Mouse (Mus musculus) heart, postnatal 0 days (tissue): ENCODE measurements at regions not wholly inside any gene's neighbourhood (a gene's known extent, or its start where the extent isn't known, plus 50 kb on each side); places are given as distances from the start of the nearest gene placed in this dataset.

Experiments
- ATAC-seq: fragments of 200-750 bp; cut with Nextera tagmentation; 2 replicates; pipeline ENCODE4 v1.8.0; 2017; ENCODE audit warnings: low read depth, moderate number of reproducible peaks, moderate library complexity; ENCODE audit not compliant: insufficient read depth
- DNase-seq: peaks from one replicate; pipeline ENCODE4 v3.0.0-alpha.2; 2016; ENCODE audit warnings: low spot score
- H3K27ac ChIP-seq: fragments of 300-500 bp; sonication (generic); 2 replicates; pipeline ENCODE4 v1.5.1; 2014; ENCODE audit warnings: low read depth, mild to moderate bottlenecking
- H3K27me3 ChIP-seq: fragments of 300-500 bp; sonication (generic); 2 replicates; pipeline ENCODE4 v1.6.1; 2014; ENCODE audit warnings: low read length, mixed read lengths; ENCODE audit not compliant: control insufficient read depth, insufficient read depth
- H3K36me3 ChIP-seq: fragments of 300-500 bp; sonication (generic); replicated peaks from 2 replicates; pipeline ENCODE4 v1.6.1; 2014; ENCODE audit warnings: low read length, mixed read lengths; ENCODE audit not compliant: control insufficient read depth, insufficient read depth
- H3K4me1 ChIP-seq: fragments of 300-500 bp; sonication (generic); 2 replicates; pipeline ENCODE4 v1.6.1; 2014; ENCODE audit warnings: antibody characterized with exemption; ENCODE audit not compliant: control insufficient read depth, insufficient read depth
- H3K4me2 ChIP-seq: fragments of 300-500 bp; sonication (generic); 2 replicates; pipeline ENCODE4 v1.6.1; 2014; ENCODE audit warnings: low read depth, mild to moderate bottlenecking, low read length, moderate library complexity
- H3K4me3 ChIP-seq: fragments of 300-500 bp; sonication (generic); 2 replicates; pipeline ENCODE4 v1.5.1; 2014; ENCODE audit warnings: low read depth, low read length
- H3K9ac ChIP-seq: fragments of 300-500 bp; sonication (generic); replicated peaks from 2 replicates; pipeline ENCODE4 v1.6.1; 2014; ENCODE audit warnings: low read depth, low read length, mixed read lengths
- H3K9me3 ChIP-seq: fragments of 300-500 bp; sonication (generic); replicated peaks from 2 replicates; pipeline ENCODE4 v1.6.1; 2016; ENCODE audit warnings: low read length; ENCODE audit not compliant: control insufficient read depth
- CTCF ChIP-seq: IDR thresholded peaks from 2 replicates; pipeline ENCODE4 v1.5.1; 2016; ENCODE audit warnings: antibody characterized with exemption, control low read depth, low read depth
- EP300 ChIP-seq: IDR thresholded peaks from 2 replicates; pipeline ENCODE4 v1.6.1; 2016; ENCODE audit warnings: antibody characterized with exemption, low read depth
- WGBS: fragments of 180-500 bp; shearing (Covaris S2); extraction: QIAGEN DNeasy Blood & Tissue Kit; methylation state at CpG from one replicate; pipeline ENCODE4 v1.1.7; 2014; 5-methylcytosine and 5-hydroxymethylcytosine counted together

DNA sequence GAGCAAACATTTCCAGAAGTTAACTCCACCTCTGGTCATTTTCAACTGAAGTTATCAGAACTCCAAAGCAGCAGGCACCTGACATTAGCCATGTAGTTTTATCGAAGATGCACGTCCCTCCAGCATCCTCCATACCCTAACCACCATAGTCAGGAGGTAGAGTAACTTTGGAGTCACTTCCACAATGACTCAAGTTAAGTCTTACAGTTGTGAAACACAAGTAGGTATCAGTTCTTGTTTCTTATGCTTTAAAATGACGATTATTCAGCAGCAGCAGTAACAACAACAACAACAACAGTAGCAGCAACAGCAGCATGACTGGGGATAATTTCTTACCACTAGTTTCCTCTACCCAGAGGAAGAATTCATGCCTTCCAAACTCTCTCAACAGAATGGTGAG is 51.3 kb upstream of the Tank start:
- H3K36me3 ChIP-seq = no peaks in the 10 kb centered on the region
- no peaks in the 10 kb centered on the region for H3K27me3 ChIP-seq
- no peak for DNase-seq
- H3K9me3 ChIP-seq = no peaks in the 10 kb centered on the region
- no peak overlapping the region for H3K9ac ChIP-seq
- no peak for TF ChIP-seq EP300
- no peak for TF ChIP-seq CTCF
- 80% methylated on average over 3 of the region's 3 CpGs for WGBS
- H3K4me1 ChIP-seq = no peaks in the 10 kb centered on the region
- H3K4me2 ChIP-seq = no peak overlapping the region
- no peak overlapping the region for H3K4me3 ChIP-seq
- no peak overlapping the region for H3K27ac ChIP-seq
- no peak for ATAC-seq

DNA sequence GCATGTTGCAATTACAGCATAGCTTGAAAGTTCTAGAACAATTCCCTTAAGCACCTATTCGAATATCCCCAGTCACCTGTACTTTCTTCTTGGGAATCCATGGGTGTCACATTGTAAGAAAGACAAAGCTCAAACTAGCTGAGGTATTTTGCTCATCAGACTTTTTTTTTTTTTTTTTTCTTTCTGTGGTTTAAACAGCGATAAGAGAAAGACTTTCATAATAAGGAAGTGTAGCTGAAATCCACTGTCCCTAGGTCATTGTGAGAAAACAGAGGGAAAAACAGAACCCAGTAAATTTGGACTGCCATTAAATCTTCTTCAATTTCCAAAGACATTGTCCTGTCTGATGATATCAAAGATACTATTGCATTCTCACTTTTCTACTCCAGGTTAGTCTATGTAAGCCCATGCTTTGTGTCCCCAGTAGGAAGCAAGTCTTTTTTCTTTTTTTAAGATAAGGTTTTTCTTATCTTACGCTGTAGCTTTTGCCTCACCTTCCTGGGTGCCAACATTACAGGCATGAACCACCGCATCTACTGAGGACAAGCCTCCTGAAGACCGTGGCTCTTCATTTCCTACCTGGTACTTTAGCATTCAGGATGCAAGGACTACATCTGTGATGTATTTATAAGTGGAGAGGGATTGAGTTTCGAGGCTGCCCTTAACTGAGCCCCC is 54.2 kb upstream of the Tank start:
- 77% methylated on average over 6 of the region's 6 CpGs for WGBS
- Histone ChIP-seq H3K4me3 (no peak overlapping the region), H3K4me1 (no peaks in the 10 kb centered on the region), H3K27me3 (no peaks in the 10 kb centered on the region), H3K36me3 (no peaks in the 10 kb centered on the region), H3K27ac (no peak overlapping the region), H3K9me3 (no peaks in the 10 kb centered on the region), H3K9ac (no peak overlapping the region), H3K4me2 (no peak overlapping the region)
- TF ChIP-seq EP300 = no peak
- no peak for TF ChIP-seq CTCF
- no peak for DNase-seq
- no peak for ATAC-seq

DNA sequence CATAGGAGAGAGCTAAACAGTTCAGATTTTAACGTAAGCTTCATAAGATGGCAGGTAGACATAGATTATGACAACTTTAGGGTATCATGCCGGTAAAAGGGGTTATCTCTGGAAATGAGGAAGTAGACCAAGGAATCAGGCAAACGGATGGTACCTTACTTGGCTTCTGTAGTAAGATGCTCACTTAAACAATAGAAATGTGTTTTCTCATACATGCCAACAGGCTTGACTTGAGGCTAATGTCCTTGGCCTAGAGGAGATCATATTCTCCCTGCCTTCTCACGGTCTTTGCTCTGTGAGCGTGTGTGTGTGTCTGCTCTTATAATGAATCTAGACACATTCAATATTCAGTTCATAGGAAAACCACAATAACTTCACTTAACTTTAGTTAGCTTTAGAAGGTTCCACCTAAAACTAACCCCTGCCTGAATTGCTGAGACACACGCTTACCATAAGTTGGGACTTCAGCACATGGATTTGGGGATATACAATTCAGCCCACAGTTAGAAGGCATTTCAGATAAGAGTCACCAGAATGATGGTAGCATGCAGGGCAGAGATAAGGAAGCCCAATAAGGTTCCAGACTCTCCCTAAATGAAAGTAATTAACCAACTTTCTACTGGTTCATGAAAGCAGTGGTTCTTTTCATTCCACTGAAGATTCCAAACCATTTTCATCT is 63.8 kb upstream of the Tank start:
- Histone ChIP-seq H3K4me1 (no peaks in the 10 kb centered on the region), H3K27me3 (no peaks in the 10 kb centered on the region), H3K4me2 (no peak overlapping the region), H3K9ac (no peak overlapping the region), H3K36me3 (no peaks in the 10 kb centered on the region), H3K4me3 (no peak overlapping the region), H3K27ac (no peak overlapping the region), H3K9me3 (no peaks in the 10 kb centered on the region)
- ATAC-seq = no peak
- 82% methylated on average over 6 of the region's 6 CpGs for WGBS
- TF ChIP-seq EP300 = no peak
- TF ChIP-seq CTCF = no peak
- DNase-seq = no peak

DNA sequence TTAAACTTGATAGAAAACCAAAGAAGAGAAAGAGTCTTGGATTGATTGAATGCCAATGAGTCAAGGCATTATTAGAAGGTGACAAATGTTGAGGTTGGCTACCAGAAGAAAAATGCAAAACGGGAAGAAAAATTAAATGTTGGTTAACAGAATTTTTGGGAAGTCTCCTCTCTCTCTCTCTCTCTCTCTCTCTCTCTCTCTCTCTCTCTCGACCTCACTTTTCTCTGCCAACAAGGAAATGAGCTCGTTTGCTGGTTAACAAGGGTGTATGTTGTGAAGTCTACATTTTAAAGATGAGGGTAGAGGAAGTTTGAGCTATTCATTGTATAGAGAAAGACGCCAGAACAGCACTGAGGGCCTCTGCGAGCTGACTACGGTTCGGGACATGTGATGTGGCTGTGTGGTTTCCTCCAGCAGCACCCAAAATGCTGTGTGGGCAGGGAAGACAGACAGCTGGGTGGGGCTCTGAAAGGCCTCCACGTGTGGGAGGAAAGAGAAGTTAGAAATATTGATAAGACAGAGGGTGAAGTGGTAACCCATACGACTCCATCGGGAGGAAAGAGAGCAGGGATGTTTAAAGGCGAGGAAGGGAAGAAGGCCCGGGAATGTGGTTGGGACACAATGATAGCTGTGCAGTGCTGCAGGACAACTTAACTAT is 64.5 kb upstream of the Tank start:
- Histone ChIP-seq H3K36me3 (no peaks in the 10 kb centered on the region), H3K4me1 (no peaks in the 10 kb centered on the region), H3K9me3 (no peaks in the 10 kb centered on the region), H3K4me2 (no peak overlapping the region), H3K27ac (no peak overlapping the region), H3K9ac (no peak overlapping the region), H3K4me3 (no peak overlapping the region), H3K27me3 (no peaks in the 10 kb centered on the region)
- WGBS = 67% methylated on average over 12 of the region's 12 CpGs
- no peak for DNase-seq
- TF ChIP-seq EP300 (no peak), CTCF (no peak)
- ATAC-seq = no peak

DNA sequence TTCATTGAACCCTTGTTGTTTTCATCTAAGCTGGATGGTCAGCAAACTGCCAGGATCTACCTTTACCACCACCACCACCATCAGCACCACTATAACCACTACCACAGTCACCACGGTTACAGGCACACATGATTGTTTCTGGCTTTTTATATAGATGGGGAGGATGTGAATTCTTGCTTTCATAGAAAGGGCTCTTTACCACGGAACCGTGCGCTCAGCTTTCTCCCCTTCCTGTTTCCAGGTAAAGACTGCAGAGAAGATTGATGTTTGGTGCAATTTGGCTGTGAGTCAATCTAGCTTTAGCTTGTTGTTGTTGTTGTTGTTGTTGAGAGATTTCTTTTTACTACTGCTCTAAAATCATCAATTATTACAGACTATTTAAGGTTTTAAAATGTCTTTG is 74.8 kb upstream of the Tank start:
- 84% methylated on average over 4 of the region's 4 CpGs for WGBS
- no peak for TF ChIP-seq CTCF
- no peak for TF ChIP-seq EP300
- Histone ChIP-seq H3K4me3 (no peak overlapping the region), H3K9ac (no peak overlapping the region), H3K27me3 (no peaks in the 10 kb centered on the region), H3K4me1 (no peaks in the 10 kb centered on the region), H3K27ac (no peak overlapping the region), H3K36me3 (no peaks in the 10 kb centered on the region), H3K4me2 (no peak overlapping the region), H3K9me3 (0 out of 2 replicates have a peak, but pooled peaks cover 3% of the 10 kb centered on the region)
- ATAC-seq = no peak
- no peak for DNase-seq

DNA sequence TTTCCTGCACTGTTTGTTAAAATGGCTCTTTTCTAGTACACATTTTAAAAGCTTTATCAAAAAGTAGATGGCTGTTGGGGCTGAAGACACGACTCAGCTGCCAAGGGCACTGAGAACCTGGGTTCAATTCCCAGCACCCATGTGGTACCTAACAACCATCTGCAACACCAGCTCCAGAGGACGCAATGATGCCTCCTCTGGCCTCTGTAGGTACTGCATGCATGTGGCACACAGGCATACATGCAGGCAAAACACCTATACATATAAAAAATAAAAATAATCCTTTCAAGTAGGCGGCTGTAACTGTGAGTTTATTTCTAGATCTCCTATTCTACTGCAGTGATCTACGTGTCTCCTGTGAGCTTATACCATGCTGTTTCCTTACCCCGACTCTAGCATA is 76.5 kb upstream of the Tank start:
- ATAC-seq = no peak
- DNase-seq = no peak
- H3K4me2 ChIP-seq = no peak overlapping the region
- no peaks in the 10 kb centered on the region for H3K4me1 ChIP-seq
- no peak overlapping the region for H3K27ac ChIP-seq
- no peaks in the 10 kb centered on the region for H3K36me3 ChIP-seq
- H3K27me3 ChIP-seq = no peaks in the 10 kb centered on the region
- no peak overlapping the region for H3K9ac ChIP-seq
- H3K4me3 ChIP-seq = no peak overlapping the region
- no peak for TF ChIP-seq EP300
- no peak for TF ChIP-seq CTCF
- H3K9me3 ChIP-seq = no peaks in the 10 kb centered on the region
- 81% methylated on average over 5 of the region's 5 CpGs for WGBS
